Mouse (Mus musculus) midbrain, embryonic 16.5 days (tissue): ENCODE measurements around the gene Pex26. TPM values are rescaled to one million over a fixed set of nuclear protein-coding genes. Genes with fewer than 3 reads are reported as not detected.

ENCODE experiments used
- ATAC-seq: fragments of 200-750 bp; cut with Nextera tagmentation; 2 replicates; pipeline ENCODE4 v1.8.0; 2017; ENCODE audit warnings: moderate TSS enrichment
- H3K27ac ChIP-seq: fragments of 300-500 bp; sonication (generic); 2 replicates; pipeline ENCODE4 v1.5.1; 2014; ENCODE audit warnings: mild to moderate bottlenecking, low read length, mixed read lengths
- H3K27me3 ChIP-seq: fragments of 300-500 bp; sonication (generic); 2 replicates; pipeline ENCODE4 v1.6.1; 2014; ENCODE audit warnings: low read depth, low read length, mixed read lengths; ENCODE audit not compliant: control insufficient read depth, insufficient read depth
- H3K36me3 ChIP-seq: fragments of 300-500 bp; sonication (generic); 2 replicates; pipeline ENCODE4 v1.6.1; 2014; ENCODE audit warnings: mild to moderate bottlenecking, low read length, moderate library complexity, mixed read lengths; ENCODE audit not compliant: control insufficient read depth, insufficient read depth
- H3K4me1 ChIP-seq: fragments of 300-500 bp; sonication (generic); 2 replicates; pipeline ENCODE4 v1.6.1; 2014; ENCODE audit warnings: mild to moderate bottlenecking, low read length, mixed read lengths; ENCODE audit not compliant: control insufficient read depth, insufficient read depth
- H3K4me2 ChIP-seq: fragments of 300-500 bp; sonication (generic); 2 replicates; pipeline ENCODE4 v1.6.1; 2014; ENCODE audit warnings: mild to moderate bottlenecking, low read length, mixed read lengths
- H3K4me3 ChIP-seq: fragments of 300-500 bp; sonication (generic); 2 replicates; pipeline ENCODE4 v1.5.1; 2014; ENCODE audit warnings: low read depth, mild to moderate bottlenecking, low read length, moderate library complexity, mixed read lengths
- H3K9ac ChIP-seq: fragments of 300-500 bp; sonication (generic); 2 replicates; pipeline ENCODE4 v1.6.1; 2014; ENCODE audit warnings: low read depth, low read length, mixed read lengths
- H3K9me3 ChIP-seq: fragments of 300-500 bp; sonication (generic); replicated peaks from 2 replicates; pipeline ENCODE4 v1.6.1; 2014; ENCODE audit warnings: mild to moderate bottlenecking, low read length, mixed read lengths; ENCODE audit not compliant: control insufficient read depth, poor library complexity, severe bottlenecking
- WGBS: fragments of 180-500 bp; shearing (Covaris S2); extraction: QIAGEN DNeasy Blood & Tissue Kit; methylation state at CpG from one replicate; pipeline ENCODE4 v1.1.7; 2014; 5-methylcytosine and 5-hydroxymethylcytosine counted together
- polyA plus RNA-seq: library from polyadenylated mRNA; unstranded; fragments of >200 nt; fragmentation: Nextera tagmentation; extraction: Ambion mirVana; gene quantifications from 2 replicates; pipeline ENCODE4 v1.2.1, GENCODE M21; 2015

Gene Pex26
- polyA plus RNA-seq, 1 experiment from 2014 or later: 18.6 TPM

DNA sequence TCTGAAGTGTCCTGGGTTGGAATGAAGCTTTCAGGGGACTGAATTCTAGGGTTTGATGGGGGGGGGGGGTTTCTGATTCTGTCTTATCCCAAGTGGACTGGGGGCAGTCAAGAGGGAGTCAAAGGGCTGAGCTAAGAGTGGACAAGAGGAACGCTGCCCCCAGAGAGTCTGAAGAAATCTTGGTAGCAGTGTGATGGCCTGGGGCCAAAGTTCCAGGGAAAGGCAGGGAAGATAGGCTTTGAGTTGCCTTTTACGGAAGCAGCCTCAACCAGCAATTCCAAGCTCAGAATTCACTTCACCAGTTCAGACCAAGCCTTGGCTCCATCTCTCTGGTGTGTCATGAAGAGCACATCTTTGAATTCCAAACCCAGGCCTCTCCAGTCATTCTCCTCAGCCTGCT is 27.4 kb upstream of the Pex26 start:
- no peak for ATAC-seq
- no peak overlapping the region for H3K4me3 ChIP-seq
- H3K36me3 ChIP-seq: no peaks in the 10 kb centered on the region
- H3K4me1 ChIP-seq: no peaks in the 10 kb centered on the region
- H3K9ac ChIP-seq: no peak overlapping the region
- no peaks in the 10 kb centered on the region for H3K9me3 ChIP-seq
- no peak overlapping the region for H3K27ac ChIP-seq
- 77% methylated on average over 2 of the region's 2 CpGs for WGBS
- H3K27me3 ChIP-seq: no peaks in the 10 kb centered on the region
- H3K4me2 ChIP-seq: no peak overlapping the region

GRCm38 (mm10) chr6:121159616-121160015 is 23.9 kb upstream of the Pex26 start:
- no peak for ATAC-seq

GRCm38 (mm10) chr6:121160126-121160525 is 23.3 kb upstream of the Pex26 start:
- Histone ChIP-seq H3K4me2 (no peak overlapping the region), H3K9ac (no peak overlapping the region), H3K4me3 (no peak overlapping the region), H3K27me3 (no peaks in the 10 kb centered on the region), H3K36me3 (no peaks in the 10 kb centered on the region), H3K9me3 (no peaks in the 10 kb centered on the region), H3K27ac (no peak overlapping the region), H3K4me1 (no peaks in the 10 kb centered on the region)
- WGBS: 80% methylated on average over 6 of the region's 6 CpGs
- no peak for ATAC-seq

More at GRCm38 (mm10) chr6:121159616-121160015, 23.9 kb upstream of the Pex26 start:
- Histone ChIP-seq H3K36me3 (no peaks in the 10 kb centered on the region), H3K9ac (no peak overlapping the region), H3K4me3 (no peak overlapping the region), H3K27me3 (no peaks in the 10 kb centered on the region), H3K4me2 (no peak overlapping the region), H3K27ac (no peak overlapping the region), H3K4me1 (no peaks in the 10 kb centered on the region), H3K9me3 (no peaks in the 10 kb centered on the region)
- WGBS: 94% methylated on average over 5 of the region's 5 CpGs

DNA sequence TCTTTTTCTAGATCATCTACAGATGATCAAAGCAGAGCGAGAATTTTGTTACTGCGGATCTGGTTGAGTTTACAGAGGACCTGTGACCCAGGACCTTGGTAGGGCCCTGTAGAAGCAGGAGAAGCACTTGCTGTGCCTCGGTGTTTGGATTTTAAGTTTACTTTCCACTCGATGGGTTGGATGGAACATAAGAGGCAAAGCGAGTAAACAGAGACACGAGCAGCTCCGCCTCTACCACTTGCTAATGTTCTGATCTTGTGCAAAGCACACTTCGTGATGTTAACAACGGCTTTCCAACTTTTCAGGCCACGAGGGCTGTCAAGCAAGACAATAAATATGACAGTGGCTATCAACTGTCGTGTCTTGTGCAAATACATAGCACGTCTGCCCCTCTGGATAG is 20.9 kb upstream of the Pex26 start:
- ATAC-seq: no peak
- H3K4me3 ChIP-seq: no peak overlapping the region
- no peak overlapping the region for H3K9ac ChIP-seq
- H3K4me2 ChIP-seq: no peak overlapping the region
- no peak overlapping the region for H3K27ac ChIP-seq
- WGBS: 90% methylated on average over 12 of the region's 12 CpGs
- H3K36me3 ChIP-seq: no peaks in the 10 kb centered on the region
- H3K4me1 ChIP-seq: no peaks in the 10 kb centered on the region
- no peaks in the 10 kb centered on the region for H3K9me3 ChIP-seq
- H3K27me3 ChIP-seq: no peaks in the 10 kb centered on the region

DNA sequence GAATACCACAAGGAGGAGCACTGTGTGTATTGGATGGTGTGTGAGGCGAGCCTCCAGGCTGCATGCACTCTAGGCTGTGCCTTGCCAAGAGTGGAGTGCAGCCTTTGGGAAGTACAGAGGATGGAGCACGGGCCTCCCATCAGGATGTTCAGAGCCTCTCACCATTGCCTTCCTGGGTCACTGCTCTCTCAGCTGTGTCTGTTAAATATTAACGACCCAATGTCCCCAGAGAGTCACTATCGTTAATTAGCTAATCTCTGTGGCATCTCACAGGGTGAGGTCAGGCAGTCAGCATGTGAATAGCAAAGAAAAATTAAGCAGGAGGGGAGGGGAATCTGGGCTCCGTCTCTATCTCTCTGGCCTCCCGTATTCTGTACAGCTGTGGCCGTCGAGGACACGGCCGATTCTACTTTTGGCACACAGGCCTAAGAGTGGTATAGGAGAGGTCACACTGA is 17.3 kb upstream of the Pex26 start:
- no peaks in the 10 kb centered on the region for H3K36me3 ChIP-seq
- H3K4me3 ChIP-seq: no peak overlapping the region
- 30% methylated on average over 10 of the region's 10 CpGs for WGBS
- no peaks in the 10 kb centered on the region for H3K27me3 ChIP-seq
- H3K4me1 ChIP-seq: no peaks in the 10 kb centered on the region
- H3K4me2 ChIP-seq: no peak overlapping the region
- no peak overlapping the region for H3K9ac ChIP-seq
- no peak overlapping the region for H3K27ac ChIP-seq
- H3K9me3 ChIP-seq: no peaks in the 10 kb centered on the region
- ATAC-seq: peak; percentile 51; the same call in 1 of the 2 replicates

DNA sequence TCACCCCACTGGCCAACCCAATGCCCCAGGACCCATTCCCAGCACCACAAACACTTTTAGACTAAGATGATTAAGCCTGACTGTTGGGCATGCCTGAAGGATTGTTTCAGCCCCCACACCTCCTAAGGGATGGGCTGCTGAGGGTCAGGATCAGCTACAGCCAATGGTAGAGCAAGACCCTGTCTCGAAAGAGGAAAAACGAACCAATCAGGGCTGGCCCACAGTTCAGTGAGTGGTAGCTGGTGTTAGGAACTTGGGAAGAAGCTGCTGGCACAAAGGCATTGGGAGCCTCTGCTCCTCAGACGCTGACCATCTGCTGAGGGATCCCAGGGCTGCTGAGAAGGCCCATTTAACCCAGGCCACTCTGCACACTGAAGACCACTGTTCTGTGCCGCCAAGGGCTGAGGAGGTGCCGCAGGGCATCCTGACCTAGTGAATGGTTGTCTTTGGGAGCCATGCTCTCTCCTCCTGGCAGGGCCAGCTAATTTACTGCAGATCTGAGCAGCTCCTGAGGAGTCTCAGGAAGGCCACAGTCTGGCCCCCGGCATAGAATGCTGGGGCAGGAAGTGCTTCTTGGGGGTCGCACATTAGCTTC is 16.0 kb upstream of the Pex26 start:
- Histone ChIP-seq H3K27me3 (no peaks in the 10 kb centered on the region), H3K27ac (no peak overlapping the region), H3K36me3 (no peaks in the 10 kb centered on the region), H3K9ac (no peak overlapping the region), H3K4me3 (no peak overlapping the region), H3K4me1 (no peaks in the 10 kb centered on the region), H3K9me3 (no peaks in the 10 kb centered on the region), H3K4me2 (no peak overlapping the region)
- ATAC-seq: no peak
- WGBS: 77% methylated on average over 7 of the region's 7 CpGs

- no peak overlapping the region for H3K9ac ChIP-seq
- H3K4me3 ChIP-seq: no peak overlapping the region
- H3K27me3 ChIP-seq: no peaks in the 10 kb centered on the region
- no peaks in the 10 kb centered on the region for H3K9me3 ChIP-seq
- no peak for ATAC-seq
- no peak overlapping the region for H3K4me2 ChIP-seq
- H3K4me1 ChIP-seq: peaks cover 4% of the 10 kb centered on the region; the same call in 1 of the 2 replicates
- H3K27ac ChIP-seq: no peak overlapping the region
- H3K36me3 ChIP-seq: no peaks in the 10 kb centered on the region
- WGBS: 82% methylated on average over 6 of the region's 6 CpGs
These were observed 12.4 kb upstream of the Pex26 start for GRCm38 (mm10) chr6:121171102-121171501.

DNA sequence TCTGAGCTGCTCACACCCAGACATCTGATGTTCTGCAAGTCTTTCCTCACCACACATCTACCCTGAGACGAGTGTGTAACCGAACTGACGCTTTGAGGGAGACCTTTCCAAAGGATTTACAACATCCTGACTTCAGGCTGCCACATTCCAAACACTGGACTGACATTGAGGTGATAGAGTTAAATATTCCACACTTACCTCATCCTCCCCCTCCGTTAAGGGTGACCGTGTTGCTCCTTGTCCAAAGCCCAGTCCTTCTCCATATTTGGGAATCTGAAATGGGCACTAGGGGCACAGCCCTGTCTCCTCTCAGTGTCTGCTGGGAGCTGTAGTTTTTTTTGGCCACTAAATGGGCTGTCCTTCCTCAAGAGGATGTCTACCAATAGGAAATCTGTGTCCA is 10.0 kb upstream of the Pex26 start:
- no peaks in the 10 kb centered on the region for H3K27me3 ChIP-seq
- H3K36me3 ChIP-seq: no peaks in the 10 kb centered on the region
- no peak overlapping the region for H3K4me3 ChIP-seq
- H3K4me2 ChIP-seq: no peak overlapping the region
- no peak overlapping the region for H3K9ac ChIP-seq
- no peaks in the 10 kb centered on the region for H3K9me3 ChIP-seq
- no peak overlapping the region for H3K27ac ChIP-seq
- ATAC-seq: no peak
- H3K4me1 ChIP-seq: peaks cover 7% of the 10 kb centered on the region; the same call in 1 of the 2 replicates
- WGBS: 79% methylated on average over 5 of the region's 5 CpGs

GRCm38 (mm10) chr6:121174761-121175160 is 8.7 kb upstream of the Pex26 start:
- H3K9me3 ChIP-seq: no peaks in the 10 kb centered on the region
- WGBS: 98% methylated on average over 6 of the region's 6 CpGs
- H3K4me3 ChIP-seq: no peak overlapping the region
- H3K4me1 ChIP-seq: peaks cover 7% of the 10 kb centered on the region; the same call in 1 of the 2 replicates
- H3K9ac ChIP-seq: no peak overlapping the region
- no peaks in the 10 kb centered on the region for H3K27me3 ChIP-seq
- no peaks in the 10 kb centered on the region for H3K36me3 ChIP-seq
- no peak overlapping the region for H3K4me2 ChIP-seq
- no peak for ATAC-seq
- no peak overlapping the region for H3K27ac ChIP-seq
